Comparison of ENCODE assay signal across 9 mouse cellular contexts in genomic region chrX:6778250-6778637, GRCm38 (mm10). TPM values are rescaled to one million over a fixed set of nuclear protein-coding genes. Genes with fewer than 3 reads are reported as not detected.
DNase-seq lines count a peak whose midpoint lies in the region; ATAC-seq and TF ChIP-seq lines count a peak whose summit lies in the region.
"Had no signal": no experiment of that assay in that cellular context is flagged by ENCODE, and none has a peak within 500 bp of the region (broad histone marks: within the 10 kb centered on the region; RNA-seq: fewer than 3 reads in every experiment).

No protein-coding gene starts in this region.

- no peak for TF ChIP-seq POLR2A in thymus, adult 2 months (IDR thresholded peaks at IDR 0.05; ENCODE audit: control insufficient read depth, extremely low read depth, insufficient read depth, low read length, poor library complexity)

- H3K4me3 ChIP-seq in forebrain, embryonic 12.5 days (replicated peaks) = peak overlapping the region; percentile 39
- peak overlapping the region; percentile 26 for H3K4me3 ChIP-seq in lung, postnatal 0 days (ENCODE audit: low read depth, low read length)
- H3K4me3 ChIP-seq in stomach, postnatal 0 days (ENCODE audit: low read depth, low read length) = peak overlapping the region; percentile 21
- H3K4me3 ChIP-seq in thymus, adult 2 months (ENCODE audit: control insufficient read depth, insufficient read depth, low read length) = no peak overlapping the region

- ATAC-seq in forebrain, embryonic 12.5 days (ENCODE audit: low FRiP score) = peak; percentile 82; the same call in 1 of the 2 replicates
- ATAC-seq in lung, postnatal 0 days = peak; percentile 72
- no peak for ATAC-seq in stomach, postnatal 0 days (ENCODE audit: low FRiP score, low TSS enrichment)

- H3K27me3 ChIP-seq in forebrain, embryonic 12.5 days = peaks cover 17% of the 10 kb centered on the region
- H3K27me3 ChIP-seq in lung, postnatal 0 days (replicated peaks; ENCODE audit: insufficient read depth, low read length) = no peaks in the 10 kb centered on the region; the same call in 1 of the 2 replicates
- no peaks in the 10 kb centered on the region for H3K27me3 ChIP-seq in stomach, postnatal 0 days (ENCODE audit: control insufficient read depth, insufficient read depth, low read length)
- no peaks in the 10 kb centered on the region; the same call in 1 of the 2 replicates for H3K27me3 ChIP-seq in thymus, adult 2 months (ENCODE audit: control insufficient read depth, insufficient read depth, low read length)
- H3K27me3 ChIP-seq: CH12.LX had no signal

- no peak overlapping the region for H3K27ac ChIP-seq in forebrain, embryonic 12.5 days
- H3K27ac ChIP-seq in lung, postnatal 0 days (ENCODE audit: low read length) = no peak overlapping the region
- H3K27ac ChIP-seq in stomach, postnatal 0 days (replicated peaks) = no peak overlapping the region
- no peak overlapping the region for H3K27ac ChIP-seq in thymus, adult 2 months (ENCODE audit: control insufficient read depth, insufficient read depth, low read length)

- no peaks in the 10 kb centered on the region for H3K36me3 ChIP-seq in forebrain, embryonic 12.5 days (replicated peaks)
- H3K36me3 ChIP-seq in lung, postnatal 0 days (ENCODE audit: insufficient read depth, low read length) = no peaks in the 10 kb centered on the region
- no peaks in the 10 kb centered on the region for H3K36me3 ChIP-seq in stomach, postnatal 0 days (ENCODE audit: control insufficient read depth, insufficient read depth, low read length)
- H3K36me3 ChIP-seq in thymus, adult 2 months (ENCODE audit: control insufficient read depth, insufficient read depth, low read length) = no peaks in the 10 kb centered on the region

- 16% methylated on average over 24 of the region's 24 CpGs for WGBS in forebrain, embryonic 12.5 days
- 6% methylated on average over 20 of the region's 24 CpGs for WGBS in lung, postnatal 0 days
- 22% methylated on average over 23 of the region's 24 CpGs for WGBS in stomach, postnatal 0 days
- WGBS in thymus, adult 2 months = 6% methylated on average over 21 of the region's 24 CpGs

- TF ChIP-seq CTCF in lung, postnatal 0 days (IDR thresholded peaks at IDR 0.05) = no peak
- TF ChIP-seq CTCF in stomach, postnatal 0 days (IDR thresholded peaks at IDR 0.05; ENCODE audit: low read depth) = no peak
- no peak for TF ChIP-seq CTCF in thymus, adult 2 months (IDR thresholded peaks at IDR 0.05; ENCODE audit: borderline replicate concordance, control insufficient read depth, extremely low read depth, insufficient read depth, low read length, poor library complexity)

- peak; percentile 6 for DNase-seq in gastrocnemius, postnatal 10 days
- DNase-seq in gastrocnemius, adult 8-10 months (ENCODE audit: low spot score in 2 of 2) = no peak
- peak; percentile 74 for DNase-seq in ZHBTc4 (ENCODE audit: low read depth, low spot score)
- peak; percentile 1 to 5 for DNase-seq in kidney, adult 8-10 months
- peak; percentile 38 for DNase-seq in lung, postnatal 0 days (ENCODE audit: low spot score)
- DNase-seq in stomach, postnatal 0 days (ENCODE audit: low spot score) = peak; percentile 45
- no peak for DNase-seq in thymus, adult 2 months

- H3K9me3 ChIP-seq in forebrain, embryonic 12.5 days = no peaks in the 10 kb centered on the region
- no peaks in the 10 kb centered on the region for H3K9me3 ChIP-seq in lung, postnatal 0 days (ENCODE audit: low read length)
- H3K9me3 ChIP-seq in stomach, postnatal 0 days (ENCODE audit: control insufficient read depth, low read length) = no peaks in the 10 kb centered on the region

- TF ChIP-seq EP300 in lung, postnatal 0 days (IDR thresholded peaks at IDR 0.05) = no peak
- no peak for TF ChIP-seq EP300 in stomach, postnatal 0 days (optimal IDR thresholded peaks at IDR 0.05)

- peak overlapping the region; percentile 57 for H3K4me2 ChIP-seq in forebrain, embryonic 12.5 days
- peak overlapping the region; percentile 51 for H3K4me2 ChIP-seq in lung, postnatal 0 days (replicated peaks; ENCODE audit: low read depth, low read length)
- H3K4me2 ChIP-seq in stomach, postnatal 0 days (replicated peaks; ENCODE audit: low read depth) = peak overlapping the region; percentile 50

- H3K9ac ChIP-seq in forebrain, embryonic 12.5 days = no peak overlapping the region
- no peak overlapping the region for H3K9ac ChIP-seq in lung, postnatal 0 days (replicated peaks; ENCODE audit: low read depth)
- H3K9ac ChIP-seq in stomach, postnatal 0 days (ENCODE audit: low read length) = no peak overlapping the region

- H3K4me1 ChIP-seq in forebrain, embryonic 12.5 days = peaks cover 3% of the 10 kb centered on the region; the same call in 1 of the 2 replicates
- H3K4me1 ChIP-seq in lung, postnatal 0 days (ENCODE audit: insufficient read depth, low read depth, low read length) = no peaks in the 10 kb centered on the region
- no peaks in the 10 kb centered on the region for H3K4me1 ChIP-seq in stomach, postnatal 0 days (replicated peaks; ENCODE audit: control insufficient read depth, insufficient read depth)
- H3K4me1 ChIP-seq in thymus, adult 2 months (replicated peaks; ENCODE audit: control insufficient read depth, insufficient read depth, low read length) = no peaks in the 10 kb centered on the region

RNA-seq across cellular contexts. Expression of gene Dgkk, which starts 0.9 kb away (rescaled TPM):
- under 1 TPM; 0.09 to 0.23 TPM for total RNA-seq in gastrocnemius, postnatal 10 days (2021)
- total RNA-seq in gastrocnemius, adult 8-10 months (2022) = under 1 TPM in 2 of 4 experiments, not detected in 2; 0.05 TPM
- polyA plus RNA-seq in forebrain, embryonic 12.5 days (2016; fragmentation: Nextera tagmentation; extraction: Ambion mirVana) = 0.38 and 0.51 TPM in 2 replicates
- polyA plus RNA-seq in lung, postnatal 0 days (2015; fragmentation: Nextera tagmentation; extraction: Ambion mirVana) = 0.08 TPM in 2 replicates
- 0.04 TPM in 1 of 2 replicates, not detected in the other for polyA plus RNA-seq in stomach, postnatal 0 days (2015; fragmentation: Nextera tagmentation; extraction: Ambion mirVana)
- 0.17 and 0.18 TPM in 2 replicates for polyA plus RNA-seq in thymus, adult 2 months (2012; rRNA removed)

Comparison
In these comparisons a context has a peak if more than half of its experiments do, and no peak if none do; other contexts are left out.
1. DNase-seq: peak in gastrocnemius, postnatal 10 days (single experiment), ZHBTc4 (single experiment), kidney, adult 8-10 months (2 of 2), lung, postnatal 0 days (single experiment) and stomach, postnatal 0 days (single experiment); none in gastrocnemius, adult 8-10 months (0 of 2) and thymus, adult 2 months (single experiment).
2. Peak in every context shown above with its lines, with median percentiles within 50 percentile points of each other: H3K4me2 ChIP-seq.